Mouse (Mus musculus) midbrain, embryonic 15.5 days (tissue): ENCODE results near the gene Hspa1a. TPM values are rescaled to one million over a fixed set of nuclear protein-coding genes. Genes with fewer than 3 reads are reported as not detected.
A peak's percentile ranks its signal among the peaks of the same experiment; 100 is the strongest.
"Not testable (repeated sequence)": the region's sequence is repeated elsewhere in the genome, so short reads cannot be mapped to it uniquely, and the experiment has no call there.

ENCODE experiments used
- ATAC-seq: fragments of 200-750 bp; cut with Nextera tagmentation; replicated peaks from 2 replicates; pipeline ENCODE4 v1.8.0; 2017; ENCODE audit warnings: moderate TSS enrichment
- H3K27ac ChIP-seq: fragments of 300-500 bp; sonication (generic); 2 replicates; pipeline ENCODE4 v1.5.1; 2015; ENCODE audit warnings: mild to moderate bottlenecking, inconsistent platforms
- H3K27me3 ChIP-seq: fragments of 300-500 bp; sonication (generic); replicated peaks from 2 replicates; pipeline ENCODE4 v1.6.1; 2015; ENCODE audit warnings: inconsistent platforms
- H3K36me3 ChIP-seq: fragments of 300-500 bp; sonication (generic); replicated peaks from 2 replicates; pipeline ENCODE4 v1.6.1; 2015; ENCODE audit warnings: inconsistent platforms
- H3K4me1 ChIP-seq: fragments of 300-500 bp; sonication (generic); 2 replicates; pipeline ENCODE4 v1.6.1; 2015; ENCODE audit warnings: inconsistent platforms
- H3K4me2 ChIP-seq: fragments of 300-500 bp; sonication (generic); 2 replicates; pipeline ENCODE4 v1.6.1; 2015; ENCODE audit warnings: inconsistent platforms, mild to moderate bottlenecking, moderate library complexity
- H3K4me3 ChIP-seq: fragments of 300-500 bp; sonication (generic); 2 replicates; pipeline ENCODE4 v1.5.1; 2015; ENCODE audit warnings: mild to moderate bottlenecking, inconsistent platforms
- H3K9ac ChIP-seq: fragments of 300-500 bp; sonication (generic); 2 replicates; pipeline ENCODE4 v1.6.1; 2015; ENCODE audit warnings: mild to moderate bottlenecking, inconsistent platforms
- H3K9me3 ChIP-seq: fragments of 300-500 bp; sonication (generic); 2 replicates; pipeline ENCODE4 v1.6.1; 2016; ENCODE audit warnings: inconsistent platforms
- WGBS: fragments of 180-500 bp; shearing (Covaris S2); methylation state at CpG from one replicate; pipeline ENCODE4 v1.1.7; 2015; ENCODE audit warnings: mixed read lengths; 5-methylcytosine and 5-hydroxymethylcytosine counted together
- polyA plus RNA-seq: library from polyadenylated mRNA; unstranded; fragments of >200 nt; fragmentation: Nextera tagmentation; extraction: Ambion mirVana; gene quantifications from 2 replicates; pipeline ENCODE4 v1.2.1, GENCODE M21; 2015

Gene Hspa1a
- polyA plus RNA-seq, 1 experiment from 2014 or later, result 13.3 TPM

DNA sequence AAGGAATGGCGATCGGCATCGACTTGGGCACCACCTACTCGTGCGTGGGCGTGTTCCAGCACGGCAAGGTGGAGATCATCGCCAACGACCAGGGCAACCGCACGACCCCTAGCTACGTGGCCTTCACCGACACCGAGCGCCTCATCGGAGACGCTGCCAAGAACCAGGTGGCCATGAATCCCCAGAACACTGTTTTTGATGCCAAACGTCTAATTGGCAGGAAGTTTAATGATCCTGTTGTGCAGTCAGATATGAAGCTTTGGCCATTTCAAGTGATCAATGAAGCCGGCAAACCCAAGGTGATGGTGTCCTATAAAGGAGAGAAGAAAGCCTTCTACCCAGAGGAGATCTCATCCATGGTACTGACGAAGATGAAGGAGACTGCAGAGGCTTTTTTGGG is 5.0 kb upstream of the Hspa1a start:
- Histone ChIP-seq H3K4me1 (peaks cover 19% of the 10 kb centered on the region), H3K9me3 (no peaks in the 10 kb centered on the region), H3K27me3 (no peaks in the 10 kb centered on the region), H3K36me3 (no peaks in the 10 kb centered on the region), H3K27ac (no peak overlapping the region), H3K4me2 (no peak overlapping the region), H3K9ac (no peak overlapping the region), H3K4me3 (no peak overlapping the region)
- no peak for ATAC-seq
- 94% methylated on average over 20 of the region's 20 CpGs for WGBS

DNA sequence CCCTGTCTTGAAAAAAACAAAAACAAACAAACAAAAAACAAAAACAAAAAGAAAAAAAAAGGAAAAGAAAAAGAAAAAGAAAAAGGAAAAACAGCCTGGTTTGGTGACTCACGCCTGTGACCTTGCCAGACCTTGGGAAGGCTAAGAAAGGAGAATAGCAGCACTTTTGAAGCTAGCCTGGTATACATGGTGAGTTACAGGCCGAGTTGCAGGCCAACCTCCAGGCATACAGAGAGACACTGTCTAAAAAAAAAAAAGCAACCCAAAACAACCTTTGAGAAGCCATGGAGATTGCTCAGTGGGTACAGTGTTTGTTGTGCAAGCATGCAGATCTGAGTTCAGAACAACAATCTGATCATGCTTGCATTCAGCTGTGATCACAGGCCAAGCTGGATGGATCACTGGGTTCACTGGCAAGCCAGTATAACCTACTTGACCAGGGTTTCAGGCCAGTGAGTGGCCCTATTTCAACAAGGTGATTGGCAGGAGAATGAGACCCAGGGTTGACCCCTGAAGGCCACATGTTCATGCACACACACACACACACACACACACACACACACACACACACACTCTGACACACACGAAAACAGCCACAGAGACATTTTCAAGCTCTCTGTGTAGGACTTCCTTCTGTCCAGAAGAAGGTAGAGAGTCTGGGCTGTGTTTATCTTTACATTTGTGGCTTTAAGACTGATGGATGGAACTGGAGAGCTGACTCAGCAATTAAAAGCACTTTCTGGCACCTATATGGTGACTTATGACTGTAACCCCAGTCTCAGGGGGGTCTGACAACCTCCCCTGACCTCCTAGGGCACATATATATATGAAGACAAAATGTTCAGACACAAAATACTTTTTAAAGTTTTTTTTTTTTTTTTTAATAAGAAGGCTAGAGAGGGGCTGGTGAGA is 3.9 kb upstream of the Hspa1a start:
- Histone ChIP-seq H3K27ac (no peak overlapping the region), H3K36me3 (no peaks in the 10 kb centered on the region), H3K4me2 (no peak overlapping the region), H3K9me3 (no peaks in the 10 kb centered on the region), H3K4me1 (peaks cover 14% of the 10 kb centered on the region), H3K9ac (no peak overlapping the region), H3K27me3 (no peaks in the 10 kb centered on the region), H3K4me3 (no peak overlapping the region)
- ATAC-seq, result no peak
- WGBS, result 84% methylated on average over 3 of the region's 3 CpGs

DNA sequence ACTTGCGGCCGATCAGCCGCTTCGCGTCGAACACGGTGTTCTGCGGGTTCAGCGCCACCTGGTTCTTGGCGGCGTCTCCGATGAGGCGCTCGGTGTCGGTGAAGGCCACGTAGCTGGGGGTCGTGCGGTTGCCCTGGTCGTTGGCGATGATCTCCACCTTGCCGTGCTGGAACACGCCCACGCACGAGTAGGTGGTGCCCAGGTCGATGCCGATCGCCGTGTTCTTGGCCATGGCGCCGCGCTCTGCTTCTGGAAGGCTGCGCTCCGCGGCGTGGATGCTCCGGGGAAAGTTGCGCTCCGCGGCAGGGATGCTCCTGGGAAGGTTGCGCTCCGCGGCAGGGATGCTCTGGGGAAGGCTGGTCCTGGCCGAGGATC is 275 bp downstream of the Hspa1a start:
- Histone ChIP-seq H3K27me3 (peaks cover 27% of the 10 kb centered on the region), H3K4me3 (peak overlapping the region; percentile 42), H3K4me2 (peak overlapping the region; percentile 60)
- peak; percentile 68; the same call in 1 of the 2 replicates for ATAC-seq
- H3K4me1 ChIP-seq, H3K36me3 ChIP-seq, H3K27ac ChIP-seq, H3K9me3 ChIP-seq, H3K9ac ChIP-seq: not testable (repeated sequence)
- 0% methylated on average over 31 of the region's 43 CpGs for WGBS

DNA sequence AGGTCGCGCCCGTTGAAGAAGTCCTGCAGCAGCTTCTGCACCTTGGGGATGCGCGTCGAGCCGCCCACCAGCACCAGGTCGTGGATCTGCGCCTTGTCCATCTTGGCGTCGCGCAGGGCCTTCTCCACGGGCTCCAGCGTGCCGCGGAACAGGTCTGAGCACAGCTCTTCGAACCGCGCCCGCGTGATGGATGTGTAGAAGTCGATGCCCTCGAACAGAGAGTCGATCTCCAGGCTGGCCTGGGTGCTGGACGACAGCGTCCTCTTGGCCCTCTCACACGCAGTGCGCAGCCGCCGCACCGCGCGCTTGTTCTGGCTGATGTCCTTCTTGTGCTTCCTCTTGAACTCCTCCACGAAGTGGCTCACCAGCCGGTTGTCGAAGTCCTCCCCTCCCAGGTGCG is 1.1 kb downstream of the Hspa1a start:
- not testable (repeated sequence) for H3K27ac ChIP-seq, ATAC-seq, H3K9ac ChIP-seq, H3K4me1 ChIP-seq, H3K9me3 ChIP-seq, H3K4me3 ChIP-seq, H3K4me2 ChIP-seq, H3K36me3 ChIP-seq
- WGBS, result 36% methylated on average over 21 of the region's 37 CpGs
- peaks cover 27% of the 10 kb centered on the region for H3K27me3 ChIP-seq

DNA sequence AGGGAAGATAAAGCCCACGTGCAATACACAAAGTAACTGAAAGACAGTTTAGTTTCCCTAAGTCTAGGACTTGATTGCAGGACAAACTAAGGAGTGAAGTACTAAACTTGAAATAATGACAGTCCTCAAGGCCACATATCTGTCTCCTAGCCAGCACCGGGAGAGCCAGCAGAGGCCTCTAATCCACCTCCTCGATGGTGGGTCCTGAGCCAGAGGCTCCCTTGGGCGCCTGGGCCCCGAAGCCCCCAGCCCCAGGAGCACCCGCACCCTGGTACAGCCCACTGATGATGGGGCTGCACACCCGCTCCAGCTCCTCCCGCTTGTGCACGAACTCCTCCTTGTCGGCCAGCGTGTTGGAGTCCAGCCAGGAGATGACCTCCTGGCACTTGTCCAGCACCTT is 2.1 kb downstream of the Hspa1a start, which contains the start of gene Gm20481:
Gene Gm20481, plus strand, starts transcription at position 91 of the 400 bp plus-strand sequence.
- not testable (repeated sequence) for ATAC-seq, H3K4me3 ChIP-seq, H3K27ac ChIP-seq, H3K36me3 ChIP-seq, H3K9ac ChIP-seq, H3K9me3 ChIP-seq, H3K4me2 ChIP-seq, H3K4me1 ChIP-seq
- H3K27me3 ChIP-seq, result peaks cover 27% of the 10 kb centered on the region
- whole genome bisulfite sequencing, result 63% methylated on average over 8 of the region's 11 CpGs

DNA sequence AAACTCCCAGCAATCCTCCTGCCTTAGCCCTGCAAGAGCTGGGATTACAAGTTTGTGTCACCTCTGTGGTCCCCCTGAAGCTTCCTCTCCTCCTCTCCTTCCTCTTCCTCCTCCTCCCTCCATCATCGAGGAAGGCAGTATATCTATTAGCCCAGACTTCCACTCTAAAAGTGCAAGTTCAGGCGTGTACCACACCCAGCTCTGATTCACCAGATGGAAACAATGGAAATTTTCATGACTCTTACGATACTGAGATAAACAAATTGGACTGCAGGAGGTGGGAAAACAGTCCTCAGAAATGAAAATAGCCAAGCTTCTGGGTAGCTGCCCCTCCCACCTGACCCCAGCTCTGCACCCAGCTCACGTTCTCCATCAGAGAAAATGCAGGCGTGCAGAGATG is 6.3 kb downstream of the Hspa1a start:
- no peak for ATAC-seq
- no peaks in the 10 kb centered on the region for H3K9me3 ChIP-seq
- no peak overlapping the region for H3K27ac ChIP-seq
- no peaks in the 10 kb centered on the region for H3K36me3 ChIP-seq
- peaks cover 32% of the 10 kb centered on the region for H3K27me3 ChIP-seq
- no peak overlapping the region for H3K4me3 ChIP-seq
- H3K4me1 ChIP-seq, result no peaks in the 10 kb centered on the region
- 85% methylated on average over 5 of the region's 5 CpGs for WGBS
- no peak overlapping the region for H3K4me2 ChIP-seq
- no peak overlapping the region for H3K9ac ChIP-seq

DNA sequence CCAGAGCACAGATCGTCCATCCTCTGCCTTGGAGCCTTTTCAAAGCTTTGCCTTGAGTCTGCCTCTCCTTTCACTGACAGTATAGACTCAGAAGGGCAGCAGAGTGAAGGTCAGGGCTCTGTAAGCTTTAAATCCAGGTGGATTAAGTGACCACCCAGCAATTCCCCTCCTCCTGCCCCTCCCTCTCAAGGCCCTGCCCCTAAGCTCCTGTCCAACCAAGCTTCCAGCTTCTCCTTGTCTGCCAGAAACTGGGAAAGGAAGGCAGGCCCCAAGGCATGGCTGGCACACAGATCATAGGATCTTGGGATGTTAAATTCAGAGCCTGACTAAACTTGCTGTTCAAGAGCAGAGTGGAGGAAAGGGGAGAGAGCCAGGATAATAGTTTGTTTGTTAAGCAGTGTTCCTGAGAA is 7.3 kb downstream of the Hspa1a start:
- Histone ChIP-seq H3K9ac (no peak overlapping the region), H3K27me3 (peaks cover 35% of the 10 kb centered on the region), H3K9me3 (no peaks in the 10 kb centered on the region), H3K4me1 (peaks cover 4% of the 10 kb centered on the region), H3K36me3 (no peaks in the 10 kb centered on the region), H3K4me2 (no peak overlapping the region), H3K4me3 (no peak overlapping the region), H3K27ac (no peak overlapping the region)
- no peak for ATAC-seq
- 19% methylated on average over 1 of the region's 1 CpGs for WGBS

DNA sequence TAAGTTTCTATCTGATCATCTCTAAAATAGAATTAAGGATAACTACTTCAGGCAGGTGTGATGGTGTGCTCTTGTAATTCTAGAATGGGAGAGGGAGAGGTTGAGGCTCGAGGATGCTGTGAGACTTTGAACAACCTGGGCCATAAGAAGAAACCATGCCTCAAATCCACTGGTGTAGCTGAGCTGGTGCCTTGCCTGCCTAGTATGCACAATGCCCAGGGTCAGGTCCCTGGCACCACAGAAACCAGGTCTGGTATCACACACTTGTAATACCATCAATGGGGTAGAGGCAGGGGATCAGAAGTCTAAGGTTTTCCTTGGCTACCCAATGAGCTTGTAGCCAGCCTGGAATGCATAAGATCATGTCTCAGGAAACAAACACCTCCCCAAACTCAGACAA is 9.1 kb downstream of the Hspa1a start:
- H3K4me1 ChIP-seq, result peaks cover 8% of the 10 kb centered on the region
- peaks cover 21% of the 10 kb centered on the region for H3K27me3 ChIP-seq
- WGBS, result 66% methylated on average over 1 of the region's 1 CpGs
- no peak overlapping the region for H3K4me2 ChIP-seq
- no peak for ATAC-seq
- no peak overlapping the region for H3K9ac ChIP-seq
- H3K9me3 ChIP-seq, result no peaks in the 10 kb centered on the region
- H3K36me3 ChIP-seq, result no peaks in the 10 kb centered on the region
- no peak overlapping the region for H3K4me3 ChIP-seq
- H3K27ac ChIP-seq, result no peak overlapping the region

DNA sequence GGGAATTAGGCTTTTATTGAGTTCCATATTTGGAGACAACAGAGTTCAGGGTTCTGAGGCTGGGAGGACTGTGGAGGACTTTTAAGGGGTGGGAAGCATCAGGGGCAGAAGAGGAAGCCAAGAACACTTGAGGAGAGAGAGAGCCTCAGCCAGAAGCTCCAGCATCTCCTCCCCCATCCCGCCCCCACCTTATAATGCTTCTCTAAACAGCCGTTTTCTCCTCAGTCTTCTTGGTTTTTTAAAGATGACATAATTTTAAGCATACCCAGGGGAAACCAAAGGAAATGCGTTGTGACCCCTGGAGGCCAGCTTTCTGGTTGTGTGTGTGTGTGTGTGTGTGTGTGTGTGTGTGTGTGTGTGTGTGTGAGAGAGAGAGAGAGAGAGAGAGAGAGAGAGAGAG is 9.8 kb downstream of the Hspa1a start:
- Histone ChIP-seq H3K9me3 (no peaks in the 10 kb centered on the region), H3K4me3 (no peak overlapping the region), H3K4me1 (peaks cover 8% of the 10 kb centered on the region), H3K9ac (no peak overlapping the region), H3K4me2 (no peak overlapping the region), H3K36me3 (no peaks in the 10 kb centered on the region), H3K27me3 (0 out of 2 replicates have a peak, but pooled peaks cover 14% of the 10 kb centered on the region), H3K27ac (no peak overlapping the region)
- ATAC-seq, result no peak
- WGBS, result 38% methylated on average over 3 of the region's 3 CpGs

DNA sequence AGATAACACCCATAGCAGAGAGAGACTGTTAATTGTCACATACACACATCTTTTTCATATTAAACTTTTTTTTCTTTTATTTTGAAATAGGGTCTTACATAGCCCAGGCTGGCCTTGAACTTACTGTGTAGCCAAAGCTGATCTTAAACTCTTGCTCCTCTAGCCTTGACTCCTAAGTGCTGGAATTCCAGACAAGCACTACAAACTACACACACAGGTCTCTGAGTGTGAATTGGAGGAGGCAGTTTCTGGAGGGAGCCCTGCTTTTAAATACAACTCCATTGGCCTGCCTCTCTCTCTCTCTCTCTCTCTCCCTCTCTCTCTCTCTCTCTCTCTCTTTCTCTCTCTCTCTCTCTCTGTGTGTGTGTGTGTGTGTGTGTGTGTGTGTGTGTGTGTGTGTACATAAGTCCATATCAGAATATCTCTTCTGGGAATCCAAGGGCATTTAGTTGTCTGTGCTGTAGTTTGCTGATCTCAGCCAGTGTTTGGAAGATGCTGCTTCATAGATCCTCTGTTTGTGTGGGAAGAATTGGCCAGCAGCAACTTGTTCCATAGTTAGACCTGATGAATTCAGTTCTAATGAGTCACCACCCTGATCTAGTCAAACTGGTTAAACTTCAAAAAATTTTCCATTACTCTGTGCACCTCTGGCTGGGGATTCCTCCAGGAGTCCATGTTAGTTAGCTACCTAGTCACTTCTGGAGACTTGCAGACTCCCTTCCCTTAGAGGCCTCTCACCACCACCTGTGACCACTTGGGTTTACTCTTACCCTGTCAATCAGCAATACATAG is 11.1 kb downstream of the Hspa1a start:
- H3K4me3 ChIP-seq, result no peak overlapping the region
- peaks cover 19% of the 10 kb centered on the region for H3K27me3 ChIP-seq
- H3K4me1 ChIP-seq, result peaks cover 8% of the 10 kb centered on the region
- no peak overlapping the region for H3K27ac ChIP-seq
- H3K9ac ChIP-seq, result no peak overlapping the region
- no peaks in the 10 kb centered on the region for H3K36me3 ChIP-seq
- no peak overlapping the region for H3K4me2 ChIP-seq
- ATAC-seq, result no peak
- no peaks in the 10 kb centered on the region for H3K9me3 ChIP-seq

DNA sequence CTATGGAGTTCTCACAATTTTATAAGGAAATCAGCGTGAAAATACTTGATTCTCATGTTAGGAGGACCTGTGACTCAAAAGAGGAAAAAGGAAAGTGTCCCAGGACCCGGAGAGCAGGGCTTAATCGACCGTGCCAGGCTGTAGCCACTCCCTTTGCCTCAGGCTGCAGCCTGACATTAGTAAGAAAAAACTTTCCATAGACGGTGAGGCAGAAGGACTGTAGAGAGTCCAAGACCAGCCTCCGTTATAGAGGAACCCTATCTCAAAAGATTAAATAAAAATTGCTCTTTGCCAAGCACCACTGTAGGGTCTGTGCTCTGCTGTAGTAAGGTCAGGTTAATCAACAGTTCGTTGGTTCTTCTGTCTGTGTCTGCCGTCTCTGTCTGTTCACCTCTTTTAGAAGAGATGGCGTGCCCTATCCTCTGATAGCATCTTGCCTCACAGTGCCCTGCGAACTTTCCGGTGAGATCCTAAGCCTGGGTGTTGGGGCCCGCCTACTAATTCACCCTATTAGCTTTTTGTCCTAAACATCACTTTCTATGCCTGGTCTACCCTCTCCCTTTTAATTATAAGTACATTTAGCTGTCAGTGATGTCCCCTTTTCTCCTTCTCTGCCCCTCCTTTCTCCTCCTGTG is 12.0 kb downstream of the Hspa1a start:
- H3K27ac ChIP-seq, result 0 out of 2 replicates have a peak overlapping the region, but pooled peaks have one; percentile 66
- H3K27me3 ChIP-seq, result peaks cover 28% of the 10 kb centered on the region
- H3K9ac ChIP-seq, result no peak overlapping the region
- H3K36me3 ChIP-seq, result no peaks in the 10 kb centered on the region
- H3K4me3 ChIP-seq, result peak overlapping the region; percentile 41
- no peak for ATAC-seq
- H3K4me1 ChIP-seq, result peaks cover 8% of the 10 kb centered on the region
- WGBS, result 15% methylated on average over 12 of the region's 12 CpGs
- peak overlapping the region; percentile 81 for H3K4me2 ChIP-seq
- no peaks in the 10 kb centered on the region for H3K9me3 ChIP-seq

DNA sequence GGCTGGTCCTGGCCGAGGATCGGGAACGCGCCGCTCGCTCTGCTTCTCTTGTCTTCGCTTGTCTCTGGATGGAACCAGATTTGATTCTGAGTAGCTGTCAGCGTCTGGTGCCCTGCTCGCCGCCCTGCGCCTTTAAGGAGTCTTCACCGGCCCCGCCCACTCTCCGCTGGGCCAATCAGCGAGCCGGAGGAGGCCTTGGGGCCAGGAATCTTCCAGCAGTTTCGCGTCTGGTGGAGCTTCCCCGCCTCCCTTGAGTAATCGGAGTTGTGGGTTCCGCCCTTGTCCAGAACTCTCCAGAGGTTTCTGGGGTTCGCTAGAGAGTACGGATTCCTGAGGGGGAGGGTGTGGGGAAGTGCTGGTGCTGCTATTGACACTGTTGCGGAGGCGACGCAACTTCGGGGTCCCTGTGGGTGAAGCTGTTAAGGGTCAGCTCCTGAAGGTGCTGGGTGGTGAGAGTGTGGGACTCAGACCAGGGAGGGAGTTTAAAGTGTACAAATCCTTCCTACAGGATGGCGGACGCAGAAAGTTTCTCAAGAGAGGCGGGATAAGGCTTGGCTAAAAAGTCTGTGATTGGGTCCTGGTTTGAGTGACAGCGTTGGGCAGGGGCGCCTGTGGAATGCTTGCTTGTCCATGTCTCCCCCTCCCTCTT is 12.7 kb downstream of the Hspa1a start, which contains the start of gene Hspa1b:
Gene Hspa1b, minus strand, starts transcription at position 109 of the 649 bp plus-strand sequence.
- Histone ChIP-seq H3K27me3 (peaks cover 28% of the 10 kb centered on the region), H3K9ac (peak within 1 kb of the TSS; percentile 34; the same call in 1 of the 2 replicates), H3K27ac (peak within 1 kb of the TSS; percentile 66; the same call in 1 of the 2 replicates), H3K4me2 (peak within 1 kb of the TSS; percentile 81), H3K4me3 (peak within 1 kb of the TSS; percentile 41)
- under 1% methylated on average over 31 of the region's 32 CpGs for WGBS
- H3K36me3 ChIP-seq, H3K9me3 ChIP-seq, H3K4me1 ChIP-seq: not testable (repeated sequence)
- peak; percentile 94 for ATAC-seq
